Mouse (Mus musculus): ENCODE results near the gene Stat6.

GRCm38 (mm10) chr10:127654970-127655579 lies 12.3 kb downstream of the Stat6 start:
- TF ChIP-seq CTCF (IDR thresholded peaks at IDR 0.05; ENCODE audit: low read depth) (no peak), EP300 (IDR thresholded peaks at IDR 0.05; ENCODE audit: low read depth) (no peak)

Measured in liver, postnatal 0 days (tissue).